Mouse (Mus musculus) kidney, postnatal 4 days (tissue): ENCODE measurements around the gene Dclk2.

Experiments
- DNase-seq, 2 experiments: peaks; one replicate each; pipeline ENCODE4 v3.0.0; 2021; ENCODE audit warnings: mixed read lengths in 2 of 2

The Dclk2 gene

DNA sequence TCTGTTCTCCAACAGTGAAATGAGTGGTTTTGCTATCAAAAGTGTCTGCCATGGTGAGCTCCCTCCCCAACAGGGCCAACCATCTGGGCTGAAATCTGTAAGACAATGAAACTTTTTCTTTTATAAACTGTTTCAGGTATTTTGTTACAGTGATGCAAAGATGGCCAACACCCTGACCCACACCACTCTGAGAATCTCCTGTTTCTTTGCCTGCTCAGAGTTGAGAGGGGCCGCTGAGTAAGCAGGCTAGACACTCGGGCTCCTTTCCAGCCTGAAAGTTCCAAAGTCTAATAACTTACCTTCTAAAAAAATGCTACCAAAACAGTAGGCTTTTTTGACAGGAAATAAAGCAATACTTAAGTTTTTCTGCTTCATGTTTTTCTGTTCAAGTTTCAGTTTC lies 78.2 kb downstream of the Dclk2 start:
- no peak for DNase-seq

DNA sequence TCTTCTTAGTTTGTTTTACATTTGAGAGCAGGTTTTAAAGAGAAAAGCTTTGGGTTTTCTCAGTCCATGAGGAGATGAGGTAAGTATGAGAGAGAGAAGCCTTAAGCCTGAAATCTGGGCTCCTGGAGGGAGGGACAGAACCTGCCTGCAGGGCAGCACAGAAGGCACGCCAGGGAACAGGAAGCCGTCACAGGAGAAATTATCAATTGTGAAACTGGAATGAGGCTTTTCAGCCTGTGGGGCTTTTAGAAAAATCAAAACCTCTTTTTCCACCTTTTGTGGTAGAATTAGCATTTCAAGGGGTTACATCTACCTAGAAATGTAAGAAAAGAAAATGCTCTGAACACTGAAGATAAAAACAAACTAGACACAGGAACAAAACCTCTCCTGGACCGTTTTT lies 81.0 kb downstream of the Dclk2 start:
- DNase-seq, result no peak

DNA sequence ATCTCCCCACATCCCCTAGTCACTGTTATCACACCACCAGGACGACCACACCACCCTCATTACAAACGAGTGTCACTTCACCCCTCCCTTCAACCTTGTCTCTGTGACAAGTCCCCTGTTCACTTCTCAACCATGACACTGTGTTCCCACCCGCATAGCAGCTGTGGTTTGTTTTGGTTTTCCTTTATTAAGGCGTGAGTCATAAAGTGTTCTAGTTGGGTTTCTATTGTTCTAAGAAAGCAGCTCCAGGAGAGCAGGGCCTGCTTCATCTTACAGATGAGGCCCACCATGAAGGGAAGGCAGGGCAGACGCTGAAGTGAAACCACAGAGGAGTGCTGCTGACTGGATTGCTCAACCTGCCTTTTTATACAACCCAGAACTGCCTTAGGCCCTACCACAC lies 83.3 kb downstream of the Dclk2 start:
- DNase-seq, result no peak

DNA sequence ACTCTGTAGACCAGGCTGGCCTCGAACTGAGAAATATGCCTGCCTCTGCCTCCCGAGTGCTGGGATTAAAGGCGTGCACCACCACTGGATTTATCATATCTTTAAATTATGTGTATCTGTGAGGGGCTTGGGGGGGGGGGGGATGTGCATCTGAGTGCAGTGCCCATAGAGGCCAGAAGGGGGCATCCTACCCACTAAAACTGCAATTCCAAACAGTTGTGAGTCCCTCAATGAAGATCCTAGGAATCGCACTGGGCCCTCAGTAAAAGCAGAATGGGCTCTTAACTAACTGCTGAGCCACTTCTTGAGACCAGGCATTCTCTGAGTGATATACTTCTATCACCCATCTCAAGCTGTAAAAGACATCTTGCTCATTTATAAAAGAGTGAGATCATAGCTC lies 85.5 kb downstream of the Dclk2 start:
- no peak for DNase-seq

GRCm38 (mm10) chr3:86834341-86834740 lies 86.3 kb downstream of the Dclk2 start:
- no peak for DNase-seq

- no peak for DNase-seq
Measured at GRCm38 (mm10) chr3:86832591-86833267, 87.9 kb downstream of the Dclk2 start.

GRCm38 (mm10) chr3:86832115-86832514 lies 88.5 kb downstream of the Dclk2 start:
- DNase-seq, result no peak

DNA sequence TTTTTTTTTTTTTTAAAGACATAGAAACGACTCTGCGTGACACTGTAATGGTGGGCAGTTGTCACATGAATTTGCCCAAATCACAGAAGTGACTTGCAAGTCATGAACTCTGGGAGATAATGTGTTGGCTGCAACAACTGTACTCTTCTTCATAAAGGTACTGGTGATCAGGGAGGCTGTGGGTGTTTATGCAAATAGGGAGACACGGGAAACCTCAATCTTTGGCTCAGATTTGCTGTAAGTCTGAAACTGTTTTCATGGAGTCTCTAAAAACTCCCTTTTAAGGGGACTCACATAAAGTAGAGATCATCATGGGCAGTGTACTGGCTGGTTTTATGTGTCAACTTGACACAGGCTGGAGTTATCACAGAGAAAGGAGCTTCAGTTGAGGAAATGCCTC lies 93.1 kb downstream of the Dclk2 start:
- no peak for DNase-seq

GRCm38 (mm10) chr3:86821383-86821782 lies 99.3 kb downstream of the Dclk2 start:
- DNase-seq, result no peak

- no peak for DNase-seq
Measured at GRCm38 (mm10) chr3:86820344-86820743, 100.3 kb downstream of the Dclk2 start.

DNA sequence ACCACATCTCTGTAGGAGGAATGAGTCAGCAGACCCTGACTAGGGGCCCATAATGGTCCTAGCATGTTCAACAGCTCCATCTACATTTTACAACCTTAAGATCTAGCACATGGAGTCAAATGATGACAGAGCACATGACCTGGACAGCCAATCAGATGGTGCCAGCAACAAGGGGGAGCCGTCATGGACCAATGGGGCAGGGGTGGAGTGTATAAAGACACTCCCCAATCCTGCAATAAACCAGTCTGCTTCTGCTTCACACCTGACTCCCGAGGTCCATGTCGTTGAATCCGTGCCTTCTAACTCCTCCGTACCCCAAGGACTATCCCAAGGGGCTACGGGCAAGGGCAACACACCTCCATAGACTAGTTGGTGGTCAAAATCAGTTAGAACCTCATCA lies 101.3 kb downstream of the Dclk2 start:
- DNase-seq, result no peak

GRCm38 (mm10) chr3:86818001-86818585 lies 102.6 kb downstream of the Dclk2 start:
- no peak for DNase-seq

GRCm38 (mm10) chr3:86812689-86813088 lies 108.0 kb downstream of the Dclk2 start:
- peak; percentile 84 to 87 for DNase-seq

- no peak for DNase-seq
Measured at GRCm38 (mm10) chr3:86810908-86811307, 109.7 kb downstream of the Dclk2 start.

DNA sequence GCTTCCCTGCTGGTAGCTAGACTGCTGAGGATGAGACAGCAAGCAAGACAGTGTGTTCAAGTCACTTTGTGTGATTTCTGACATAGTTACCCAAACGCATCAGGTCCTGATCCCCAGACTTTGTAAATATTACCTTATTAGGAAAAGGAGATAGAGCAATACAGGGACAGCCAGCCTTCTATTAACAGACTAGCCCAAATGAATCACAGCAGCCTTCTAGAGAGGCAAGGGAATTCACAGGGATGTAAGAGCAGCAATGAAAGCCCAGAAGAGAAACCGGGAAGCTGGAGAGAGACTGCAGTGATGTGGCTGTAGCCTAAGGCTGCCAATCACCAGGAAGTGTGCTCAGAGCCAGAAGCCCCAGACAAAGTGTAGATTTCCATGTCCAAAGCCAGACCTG lies 111.0 kb downstream of the Dclk2 start:
- no peak for DNase-seq

- DNase-seq, result no peak
Measured at GRCm38 (mm10) chr3:86809199-86809598, 111.5 kb downstream of the Dclk2 start.

DNA sequence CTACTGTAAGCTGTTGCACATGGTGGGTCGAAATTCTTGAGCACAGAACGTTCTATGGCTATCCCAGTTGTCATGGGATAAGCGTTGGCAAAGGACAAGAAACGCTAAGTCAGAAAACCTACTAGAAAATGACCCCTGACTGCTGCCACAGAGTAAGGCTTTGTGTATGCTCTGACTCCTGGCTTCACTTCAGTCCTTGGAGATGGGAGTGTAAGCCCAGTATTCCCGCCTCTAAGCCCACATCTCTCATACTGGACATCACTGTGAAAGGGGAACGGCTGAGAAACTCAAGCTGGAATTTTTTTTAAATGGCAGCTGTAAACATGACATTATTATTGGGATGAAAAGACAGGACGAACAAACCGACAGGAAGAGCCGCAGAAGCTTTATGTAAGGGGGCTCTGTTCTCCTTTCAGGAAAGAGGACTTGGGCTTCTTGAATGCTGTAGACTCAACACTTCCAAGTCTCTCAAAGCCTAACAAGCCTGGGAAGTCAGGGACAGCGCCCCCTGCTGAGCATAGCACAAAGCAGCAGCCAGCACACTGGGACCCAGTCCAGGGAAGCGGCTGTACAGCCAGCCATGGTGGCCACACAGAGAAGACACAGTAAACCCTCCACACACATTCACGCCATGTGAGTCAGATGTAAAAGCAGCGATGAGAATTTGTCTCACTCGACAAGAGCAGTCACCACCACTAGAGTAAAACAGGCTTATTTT lies 112.7 kb downstream of the Dclk2 start:
- peak; percentile 52 to 63 for DNase-seq

DNA sequence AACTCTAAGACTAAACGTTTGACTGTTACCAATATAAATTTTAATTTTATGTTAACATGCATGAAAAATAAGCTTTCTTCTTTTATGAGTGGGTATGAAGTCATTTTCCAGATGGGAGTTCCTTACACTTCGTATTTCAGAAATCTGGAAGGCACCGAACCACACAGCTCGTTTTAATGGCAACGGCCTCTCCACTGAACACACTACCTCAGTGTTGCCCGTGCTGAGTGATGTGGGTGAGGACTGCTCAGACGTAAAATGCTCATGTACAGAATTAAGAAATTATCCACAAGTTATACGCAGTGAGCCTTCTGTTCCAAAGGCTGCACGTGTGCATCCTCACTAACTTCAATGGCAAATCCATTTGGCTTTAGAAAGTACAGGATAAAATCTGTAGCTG lies 113.8 kb downstream of the Dclk2 start:
- no peak for DNase-seq

GRCm38 (mm10) chr3:86804265-86804664 lies 116.4 kb downstream of the Dclk2 start:
- no peak for DNase-seq

DNA sequence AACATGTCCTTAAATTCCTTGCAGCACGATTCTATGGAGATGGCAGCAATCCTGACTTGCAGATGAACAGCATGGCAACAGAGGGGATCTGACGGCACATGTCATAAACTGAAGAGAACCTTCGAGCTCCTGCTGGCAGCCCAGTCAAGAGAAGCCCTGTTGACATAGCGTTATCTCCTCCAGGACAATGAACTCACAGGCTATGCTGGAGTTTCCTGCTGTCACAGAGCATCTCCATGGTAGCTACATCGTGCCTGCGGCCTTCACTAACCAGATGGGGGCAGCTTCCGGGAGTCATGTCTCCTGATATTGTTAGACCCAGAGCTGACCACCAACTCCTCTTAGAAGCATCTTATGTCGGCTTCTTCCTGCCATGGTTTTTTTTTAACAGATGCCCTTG lies 117.8 kb downstream of the Dclk2 start:
- no peak for DNase-seq

- DNase-seq, result no peak
Measured at GRCm38 (mm10) chr3:86800841-86801240, 119.8 kb downstream of the Dclk2 start.

GRCm38 (mm10) chr3:86799041-86799440 lies 121.6 kb downstream of the Dclk2 start:
- no peak for DNase-seq

- DNase-seq, result no peak
Measured at GRCm38 (mm10) chr3:86797871-86798460, 122.7 kb downstream of the Dclk2 start.

DNA sequence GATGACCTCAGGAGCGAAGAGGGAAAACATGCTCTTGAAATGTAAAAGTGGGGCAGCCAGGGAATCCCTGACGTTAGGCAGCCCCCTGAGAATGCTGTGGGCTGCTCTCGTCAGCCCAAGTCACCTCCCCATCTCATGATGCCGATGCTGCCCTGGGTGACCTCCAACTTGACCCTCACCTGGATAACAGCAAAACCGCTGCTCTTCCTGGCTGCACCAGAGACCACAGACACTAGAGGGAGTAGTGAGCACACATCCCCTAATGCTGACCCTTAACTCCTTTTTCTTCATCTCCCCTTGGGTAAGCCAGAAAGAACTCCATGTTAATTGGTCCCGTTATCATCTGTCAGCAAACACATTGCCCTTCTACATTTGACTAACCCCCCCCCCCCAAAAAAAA lies 123.9 kb downstream of the Dclk2 start:
- DNase-seq, result no peak
